ENCODE assay signal across 12 mouse cellular contexts in the genomic region with DNA sequence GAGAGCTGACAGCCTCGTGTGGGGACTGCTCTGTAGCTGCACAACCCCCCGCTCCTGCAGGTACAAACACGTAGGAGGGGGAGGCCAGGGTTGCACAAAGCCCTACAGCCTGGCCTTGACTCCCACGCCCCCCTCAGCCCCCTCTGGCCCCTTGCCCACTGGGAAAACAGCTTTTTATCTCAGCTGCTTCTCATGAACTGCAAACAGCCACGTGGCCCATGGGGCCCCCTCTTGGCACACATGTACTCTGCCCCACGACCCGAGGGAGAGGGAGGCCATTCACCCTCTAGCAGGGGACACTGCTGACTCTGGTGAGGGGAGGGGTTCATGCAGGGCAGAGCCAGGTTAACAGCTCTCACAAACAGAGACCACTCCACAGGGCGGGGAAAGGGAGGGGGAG. TPM values are rescaled to one million over a fixed set of nuclear protein-coding genes. Genes with fewer than 3 reads are reported as not detected.
DNase-seq lines count a peak whose midpoint lies in the region; ATAC-seq lines count a peak whose summit lies in the region.
"Had no signal": no experiment of that assay in that cellular context is flagged by ENCODE, and none has a peak within 500 bp of the region (broad histone marks: within the 10 kb centered on the region; RNA-seq: fewer than 3 reads in every experiment).

No protein-coding gene starts in this region.

- no peak overlapping the region for H3K4me3 ChIP-seq in hindbrain, embryonic 11.5 days (ENCODE audit: low read depth, low read length)
- H3K4me3 ChIP-seq in hindbrain, embryonic 13.5 days = no peak overlapping the region
- H3K4me3 ChIP-seq: midbrain, embryonic 12.5 days had no signal

- DNase-seq in adrenal gland, postnatal 10 days = peak; percentile 29
- no peak for DNase-seq in adrenal gland, postnatal 25 days
- no peak for DNase-seq in hindbrain, embryonic 11.5 days (ENCODE audit: low spot score)
- peak; percentile 70 for DNase-seq in testis, postnatal 10 days (ENCODE audit: low spot score)
- DNase-seq in testis, postnatal 14 days (ENCODE audit: low spot score) = no peak
- DNase-seq in gastrocnemius, adult 8-10 months (ENCODE audit: low spot score in 2 of 2) = no peak
- DNase-seq: cerebellum, postnatal 10 days had no signal

- H3K4me1 ChIP-seq in hindbrain, embryonic 11.5 days (replicated peaks; ENCODE audit: control insufficient read depth, insufficient read depth, low read length) = peaks cover 2% of the 10 kb centered on the region; the same call in 1 of the 2 replicates
- H3K4me1 ChIP-seq in hindbrain, embryonic 13.5 days (replicated peaks) = peaks cover 31% of the 10 kb centered on the region

- H3K27ac ChIP-seq in hindbrain, embryonic 11.5 days (ENCODE audit: low read depth, low read length) = peak overlapping the region; percentile 8; the same call in 1 of the 2 replicates
- H3K27ac ChIP-seq in hindbrain, embryonic 13.5 days = no peak overlapping the region
- H3K27ac ChIP-seq: midbrain, embryonic 12.5 days had no signal

- no peak overlapping the region for H3K4me2 ChIP-seq in hindbrain, embryonic 11.5 days (replicated peaks; ENCODE audit: low read depth, low read length)
- H3K4me2 ChIP-seq in hindbrain, embryonic 13.5 days = no peak overlapping the region
- H3K4me2 ChIP-seq: midbrain, embryonic 12.5 days had no signal

- no peaks in the 10 kb centered on the region for H3K9me3 ChIP-seq in hindbrain, embryonic 11.5 days (ENCODE audit: control insufficient read depth, low read length)
- H3K9me3 ChIP-seq in hindbrain, embryonic 13.5 days = no peaks in the 10 kb centered on the region
- H3K9me3 ChIP-seq: G1E; midbrain, embryonic 12.5 days had no signal

- H3K36me3 ChIP-seq in hindbrain, embryonic 11.5 days (ENCODE audit: control insufficient read depth, insufficient read depth, low read length) = no peaks in the 10 kb centered on the region
- no peaks in the 10 kb centered on the region for H3K36me3 ChIP-seq in hindbrain, embryonic 13.5 days
- H3K36me3 ChIP-seq: G1E; midbrain, embryonic 12.5 days had no signal

- WGBS in hindbrain, embryonic 11.5 days = 53% methylated on average over 8 of the region's 8 CpGs
- WGBS in hindbrain, embryonic 13.5 days = 59% methylated on average over 8 of the region's 8 CpGs

- no peaks in the 10 kb centered on the region for H3K27me3 ChIP-seq in hindbrain, embryonic 11.5 days (ENCODE audit: control insufficient read depth, insufficient read depth, low read length)
- H3K27me3 ChIP-seq in hindbrain, embryonic 13.5 days = 0 out of 2 replicates have a peak, but pooled peaks cover 4% of the 10 kb centered on the region

- no peak overlapping the region for H3K9ac ChIP-seq in hindbrain, embryonic 11.5 days (ENCODE audit: low read depth, low read length)
- no peak overlapping the region for H3K9ac ChIP-seq in hindbrain, embryonic 13.5 days
- H3K9ac ChIP-seq: midbrain, embryonic 12.5 days had no signal

- ATAC-seq in hindbrain, embryonic 11.5 days (ENCODE audit: low FRiP score) = no peak
- no peak for ATAC-seq in hindbrain, embryonic 13.5 days (ENCODE audit: low FRiP score)
- ATAC-seq in megakaryocyte-erythroid progenitor cell, adult 5-6 weeks (replicated peaks; ENCODE audit: low FRiP score, low TSS enrichment, poor library complexity, severe bottlenecking) = no peak
- ATAC-seq: forebrain, embryonic 14.5 days had no signal

RNA-seq across cellular contexts. Expression of gene Mrpl23, which starts 36.5 kb away (rescaled TPM):
- total RNA-seq in adrenal gland, postnatal 10 days (2021) = 10 to 100 TPM in 1 of 2 experiments, 1 to 10 TPM in 1; 5.1 to 15.8 TPM
- total RNA-seq in adrenal gland, postnatal 25 days (2021) = 4.5 and 13.8 TPM in 2 replicates
- 13.5 and 13.9 TPM in 2 replicates for polyA plus RNA-seq in hindbrain, embryonic 11.5 days (2014; fragmentation: Nextera tagmentation; extraction: Ambion mirVana)
- polyA plus RNA-seq in hindbrain, embryonic 13.5 days (2015; fragmentation: Nextera tagmentation; extraction: Ambion mirVana) = 16.9 and 19.5 TPM in 2 replicates
- total RNA-seq in megakaryocyte-erythroid progenitor cell, adult 5-6 weeks (2014; fragmentation: Nextera tagmentation) = 13.0 and 13.8 TPM in 2 replicates
- 46.6 and 82.1 TPM in 2 replicates for total RNA-seq in megakaryocyte-erythroid progenitor cell, adult 5-6 weeks (2017)
- total RNA-seq in gastrocnemius, adult 8-10 months (2022) = 1 to 10 TPM; 1.0 to 5.1 (median 3.1) TPM

Comparison
In these comparisons a context has a peak if more than half of its experiments do, and no peak if none do; other contexts are left out.
1. DNase-seq: peak in adrenal gland, postnatal 10 days (single experiment) and testis, postnatal 10 days (single experiment); none in adrenal gland, postnatal 25 days (single experiment), hindbrain, embryonic 11.5 days (single experiment), testis, postnatal 14 days (single experiment) and gastrocnemius, adult 8-10 months (0 of 2).